Mouse (Mus musculus) adipocyte (in vitro differentiated cells): ENCODE data around the gene Cdk17.

Source experiments
- DNase-seq: peaks from one replicate; pipeline ENCODE4 v3.0.0-alpha.2; 2016; ENCODE audit warnings: low spot score

Cdk17 gene

GRCm38 (mm10) chr10:93160807-93161510, at the start of gene Cdk17:
Gene Cdk17, plus strand, starts transcription at chr10:93160875.
- no peak for DNase-seq

DNA sequence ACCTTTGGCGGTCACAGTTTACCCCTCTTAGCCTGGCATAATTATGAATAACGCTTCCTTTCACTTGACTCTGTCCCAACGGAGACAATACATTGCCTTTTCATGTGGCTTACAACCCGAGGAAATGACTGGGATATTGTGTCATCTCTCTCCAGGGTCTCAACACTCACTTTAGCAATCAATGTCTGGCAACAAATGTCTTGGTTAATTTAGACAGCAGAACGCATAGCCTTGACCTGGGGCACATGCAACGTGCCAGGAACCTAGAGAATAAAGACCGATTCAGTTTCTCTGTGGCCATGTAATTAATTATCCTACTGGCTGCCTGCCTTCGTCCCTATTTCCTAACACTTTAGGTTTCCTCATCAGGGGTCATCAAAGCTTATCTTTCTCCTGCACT, 49.3 kb upstream of the Cdk17 start:
- peak; percentile 9 for DNase-seq

DNA sequence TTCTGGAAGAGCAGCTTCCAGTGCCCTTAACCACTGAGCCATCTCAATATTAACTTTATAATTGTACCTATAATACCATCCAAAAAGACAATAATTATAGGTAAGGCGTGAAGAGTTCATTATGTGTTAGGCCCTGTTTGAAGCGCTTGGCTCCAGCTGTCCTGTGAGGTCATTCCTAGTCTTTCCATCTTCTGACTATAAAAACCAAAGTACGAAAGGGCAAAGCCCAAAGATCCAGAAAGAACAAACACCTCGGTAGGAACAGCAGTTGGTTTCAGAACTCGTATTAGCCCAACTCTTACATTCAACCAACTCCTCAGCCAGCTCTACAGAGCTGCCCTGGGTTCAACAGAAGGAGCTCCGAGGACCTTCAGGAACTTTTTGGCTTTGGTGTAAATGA, 48.7 kb upstream of the Cdk17 start:
- DNase-seq, result no peak

DNA sequence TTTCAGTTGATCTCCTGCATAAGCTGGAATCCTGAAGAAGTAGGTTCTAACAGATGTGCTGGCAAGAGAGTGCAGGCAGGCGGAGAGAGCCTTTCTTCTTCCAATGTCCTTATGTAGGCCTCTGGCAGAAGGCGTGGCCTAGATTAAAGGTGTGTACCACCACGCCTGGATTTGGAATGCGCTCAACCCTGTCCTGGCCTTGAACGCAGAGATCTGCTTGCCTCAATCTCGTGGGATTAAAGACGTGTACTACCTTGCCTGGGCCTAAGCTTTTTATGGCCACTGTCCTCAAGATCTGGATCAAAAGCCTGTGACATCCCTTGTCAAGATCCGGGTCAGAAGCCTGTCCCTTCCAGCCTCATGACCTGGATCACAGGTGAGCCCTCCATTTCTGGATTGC, 46.7 kb upstream of the Cdk17 start:
- DNase-seq, result no peak

GRCm38 (mm10) chr10:93114782-93115181, 45.9 kb upstream of the Cdk17 start:
- DNase-seq, result no peak

DNA sequence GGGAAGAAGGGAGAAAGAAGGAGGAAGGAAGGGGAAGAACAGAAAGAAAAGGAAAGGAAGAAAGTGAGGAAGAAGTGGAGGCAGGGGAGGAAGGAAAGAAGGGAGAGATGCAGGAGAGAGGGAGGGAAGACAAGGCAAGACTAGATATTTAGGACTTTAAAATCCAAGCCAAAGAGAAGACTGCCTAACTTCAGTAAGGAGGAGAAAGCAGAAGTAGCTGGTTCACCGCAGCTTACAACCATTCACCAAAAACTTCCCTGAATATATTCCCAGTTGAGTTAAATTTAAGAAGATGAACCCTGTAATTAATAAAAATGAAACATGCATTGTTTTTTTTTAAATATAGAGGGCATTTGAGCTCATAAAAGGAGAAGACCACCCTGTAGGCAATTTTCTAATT, 44.9 kb upstream of the Cdk17 start:
- no peak for DNase-seq

GRCm38 (mm10) chr10:93116636-93117035, 44.0 kb upstream of the Cdk17 start:
- DNase-seq, result peak; percentile 50

GRCm38 (mm10) chr10:93119809-93120208, 40.9 kb upstream of the Cdk17 start:
- DNase-seq, result no peak

DNA sequence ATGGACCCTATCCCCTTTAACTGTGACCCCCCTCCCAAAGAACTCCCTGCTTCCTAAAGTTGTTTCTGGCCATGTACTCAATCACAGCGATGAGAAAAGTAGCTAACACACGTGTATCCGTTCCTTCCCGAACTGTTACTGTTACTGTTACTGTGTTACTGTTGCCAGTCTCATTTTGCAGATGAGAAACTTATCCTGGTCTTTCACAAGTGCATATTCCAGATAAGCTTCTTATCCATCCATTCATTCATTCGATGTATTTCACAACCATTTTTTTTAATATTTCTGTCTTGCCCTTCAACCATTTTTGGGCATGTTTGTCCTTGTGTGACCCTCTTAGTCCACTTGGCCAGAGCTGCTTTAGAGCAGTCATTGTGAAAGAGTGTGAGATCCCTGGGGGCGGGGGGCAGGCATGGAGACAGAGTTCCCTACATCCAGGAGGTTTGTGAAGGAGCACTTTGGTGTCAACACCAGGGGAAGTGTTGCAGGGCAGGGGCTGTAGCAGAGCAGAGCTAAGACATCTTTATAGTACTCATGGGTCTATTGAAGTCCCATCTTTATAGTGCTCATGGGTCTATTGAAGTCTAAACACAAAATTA, 39.3 kb upstream of the Cdk17 start:
- DNase-seq, result no peak

GRCm38 (mm10) chr10:93122399-93123184, 38.1 kb upstream of the Cdk17 start:
- no peak for DNase-seq

- DNase-seq, result no peak
These were observed 37.4 kb upstream of the Cdk17 start for GRCm38 (mm10) chr10:93123310-93123709.

DNA sequence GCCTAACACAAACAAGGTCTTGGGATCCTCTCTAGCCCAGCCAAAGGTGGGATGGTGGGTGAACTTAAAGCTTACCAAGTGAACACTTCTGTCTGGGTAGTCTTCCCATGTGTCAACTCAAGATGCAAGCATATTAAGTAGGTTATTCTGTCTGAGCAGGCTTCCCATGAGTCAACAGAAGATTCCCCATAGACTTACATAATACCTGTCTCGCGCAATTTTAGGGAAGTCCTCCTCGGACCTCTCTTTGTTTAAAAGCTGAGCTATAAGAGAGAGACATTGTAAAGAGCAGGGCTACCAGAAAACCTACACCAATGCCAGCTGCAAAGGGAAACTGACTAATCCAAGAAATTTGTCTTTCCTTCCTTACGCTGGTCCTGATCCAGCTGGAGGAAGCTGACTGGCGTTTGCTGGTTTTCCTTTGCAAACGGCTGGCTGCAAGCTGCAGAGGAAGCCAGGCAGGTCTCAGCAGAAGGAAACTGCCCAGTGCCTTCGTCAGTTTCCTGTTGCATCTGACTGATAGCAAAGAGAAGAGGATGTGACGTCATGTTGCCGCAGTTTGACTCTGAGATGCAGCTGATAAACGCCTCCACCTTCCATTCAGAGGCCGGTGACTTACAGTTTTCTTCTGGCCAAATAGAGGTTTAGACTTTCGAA, 36.6 kb upstream of the Cdk17 start:
- no peak for DNase-seq

GRCm38 (mm10) chr10:93126025-93126424, 34.6 kb upstream of the Cdk17 start:
- no peak for DNase-seq

GRCm38 (mm10) chr10:93128566-93128965, 32.1 kb upstream of the Cdk17 start:
- DNase-seq, result no peak

GRCm38 (mm10) chr10:93129345-93129744, 31.3 kb upstream of the Cdk17 start:
- no peak for DNase-seq

DNA sequence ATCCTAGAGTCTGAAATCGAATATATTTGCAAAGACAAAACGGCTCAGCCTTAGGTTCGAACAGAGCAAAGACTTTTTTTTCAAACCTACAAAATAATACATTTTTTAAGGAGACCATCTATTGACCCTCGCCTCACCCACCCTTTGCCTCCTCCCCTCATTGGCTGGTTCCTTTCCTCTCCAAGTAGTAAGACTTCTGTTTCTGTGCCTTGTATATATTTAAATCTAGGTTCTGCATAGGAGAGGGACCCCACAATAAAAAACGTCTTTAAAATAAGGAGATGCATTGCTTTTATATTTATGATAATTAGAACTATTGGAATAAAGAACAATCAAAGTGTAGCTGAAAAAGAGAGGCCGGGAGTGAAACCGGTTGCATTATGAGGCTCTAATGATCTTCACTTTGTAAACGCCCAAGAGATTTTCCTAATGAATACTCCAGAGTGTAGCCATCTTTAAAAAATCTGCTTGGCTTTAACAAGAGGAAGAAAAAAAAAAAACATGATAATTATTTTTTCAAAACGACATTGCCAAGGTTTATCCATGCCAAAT, 30.7 kb upstream of the Cdk17 start:
- DNase-seq, result no peak

GRCm38 (mm10) chr10:93130456-93130940, 30.2 kb upstream of the Cdk17 start:
- no peak for DNase-seq

DNA sequence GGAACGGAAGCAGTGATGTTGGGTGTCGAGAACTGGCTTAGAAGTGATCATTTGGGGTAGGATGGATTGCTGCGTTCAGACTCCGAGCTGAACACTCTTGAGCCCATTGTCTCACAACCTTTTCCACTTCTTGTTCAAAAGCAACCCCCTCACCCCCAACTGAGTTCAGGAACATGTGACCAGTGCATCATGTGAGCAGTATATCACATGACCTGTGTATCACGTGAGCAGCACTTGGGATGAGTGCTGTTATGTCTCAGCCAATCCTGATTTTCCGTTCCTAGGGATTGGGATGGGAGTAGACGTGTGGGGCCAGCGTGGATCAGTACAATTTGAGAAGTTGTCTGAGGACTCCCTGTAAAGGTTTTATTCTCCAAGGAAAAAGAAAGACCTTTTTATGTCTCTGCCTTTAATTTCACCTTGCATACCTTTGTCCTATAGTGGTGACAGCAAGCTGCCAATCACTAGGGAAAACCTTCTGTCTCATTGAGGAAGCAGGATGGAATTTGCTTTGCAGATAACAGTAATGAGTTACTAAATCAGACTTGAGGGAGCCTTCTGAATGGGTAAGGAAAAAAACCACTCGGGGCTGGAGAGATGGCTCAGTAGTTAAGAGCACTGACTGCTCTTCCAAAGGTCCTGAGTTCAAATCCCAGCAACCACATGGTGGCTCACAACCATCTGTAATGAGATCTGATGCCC, 28.7 kb upstream of the Cdk17 start:
- DNase-seq, result no peak

- DNase-seq, result no peak
These were observed 21.9 kb upstream of the Cdk17 start for GRCm38 (mm10) chr10:93138730-93139129.

- no peak for DNase-seq
These were observed 19.9 kb upstream of the Cdk17 start for GRCm38 (mm10) chr10:93140778-93141177.

GRCm38 (mm10) chr10:93142600-93143284, 17.9 kb upstream of the Cdk17 start:
- no peak for DNase-seq
